Mouse (Mus musculus) kidney, embryonic 15.5 days (tissue): Measurements from ENCODE around the gene Nyap1. TPM values are rescaled to one million over a fixed set of nuclear protein-coding genes. Genes with fewer than 3 reads are reported as not detected.

Experiments
- ATAC-seq: fragments of 200-750 bp; cut with Nextera tagmentation; replicated peaks from 2 replicates; pipeline ENCODE4 v1.8.0; 2017; ENCODE audit warnings: moderate TSS enrichment; ENCODE audit not compliant: low FRiP score
- H3K27ac ChIP-seq: fragments of 300-500 bp; sonication (generic); 2 replicates; pipeline ENCODE4 v1.5.1; 2015; ENCODE audit warnings: mild to moderate bottlenecking, inconsistent platforms
- H3K27me3 ChIP-seq: fragments of 300-500 bp; sonication (generic); 2 replicates; pipeline ENCODE4 v1.6.1; 2015; ENCODE audit warnings: inconsistent platforms
- H3K36me3 ChIP-seq: fragments of 300-500 bp; sonication (generic); 2 replicates; pipeline ENCODE4 v1.6.1; 2015; ENCODE audit warnings: inconsistent platforms
- H3K4me1 ChIP-seq: fragments of 300-500 bp; sonication (generic); 2 replicates; pipeline ENCODE4 v1.6.1; 2015; ENCODE audit warnings: inconsistent platforms
- H3K4me2 ChIP-seq: fragments of 300-500 bp; sonication (generic); 2 replicates; pipeline ENCODE4 v1.6.1; 2015; ENCODE audit warnings: moderate library complexity, mild to moderate bottlenecking, inconsistent platforms
- H3K4me3 ChIP-seq: fragments of 300-500 bp; sonication (generic); replicated peaks from 2 replicates; pipeline ENCODE4 v1.5.1; 2015; ENCODE audit warnings: mild to moderate bottlenecking, inconsistent platforms
- H3K9ac ChIP-seq: fragments of 300-500 bp; sonication (generic); 2 replicates; pipeline ENCODE4 v1.6.1; 2015; ENCODE audit warnings: mild to moderate bottlenecking, inconsistent platforms
- H3K9me3 ChIP-seq: fragments of 300-500 bp; sonication (generic); replicated peaks from 2 replicates; pipeline ENCODE4 v1.6.1; 2016; ENCODE audit warnings: inconsistent platforms
- WGBS: fragments of 180-500 bp; shearing (Covaris S2); methylation state at CpG from one replicate; pipeline ENCODE4 v1.1.7; 2015; ENCODE audit warnings: mixed read lengths; 5-methylcytosine and 5-hydroxymethylcytosine counted together
- polyA plus RNA-seq: library from polyadenylated mRNA; unstranded; fragments of >200 nt; fragmentation: Nextera tagmentation; extraction: Ambion mirVana; gene quantifications from 2 replicates; pipeline ENCODE4 v1.2.1, GENCODE M21; 2015

Nyap1 gene
- 1.8 and 2.1 TPM in 2 replicates for polyA plus RNA-seq

DNA sequence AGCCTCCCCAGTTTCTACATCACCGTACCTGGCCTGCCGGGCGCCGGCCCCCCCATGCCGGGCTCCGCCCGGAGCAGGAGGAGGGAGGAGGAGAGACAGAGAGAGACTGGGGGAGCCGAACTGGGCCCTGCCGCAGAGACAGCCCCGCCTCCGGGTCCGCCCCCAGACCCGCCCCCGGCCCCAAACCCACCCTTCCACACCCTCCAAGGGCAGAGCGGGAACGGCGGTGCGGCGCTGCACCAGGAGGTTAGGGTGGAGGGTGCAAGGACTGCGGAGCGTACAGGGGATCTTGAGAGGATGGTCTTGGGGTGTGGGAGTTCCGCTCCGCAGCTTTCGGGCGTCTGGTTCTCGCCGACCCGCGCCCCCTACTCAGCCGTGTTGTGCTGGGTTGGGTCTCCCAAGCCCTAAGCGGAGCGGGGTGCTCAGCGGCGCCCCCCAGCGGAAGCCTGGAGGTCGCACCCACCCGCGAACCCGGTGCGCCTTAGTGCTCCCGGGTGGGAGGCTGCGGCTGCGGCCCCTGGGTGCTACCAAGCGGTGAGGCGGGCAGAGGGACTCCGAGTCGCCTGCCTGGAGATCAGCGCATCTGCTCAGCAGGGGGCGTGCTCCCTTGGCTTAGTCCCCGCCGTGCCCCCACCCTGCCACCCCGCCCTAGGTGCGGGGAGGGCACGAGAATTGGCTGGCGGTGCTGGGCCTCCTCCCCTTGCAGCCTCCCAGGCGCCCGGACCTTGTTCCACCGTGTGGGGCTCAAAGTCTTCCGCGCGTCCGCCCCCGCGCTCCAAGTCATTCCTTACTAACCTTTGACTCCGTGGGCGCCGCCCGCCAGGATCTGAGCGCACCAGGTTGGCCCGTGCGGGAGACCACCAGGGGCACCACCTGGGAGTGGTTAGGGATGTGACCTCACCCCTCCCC lies at the start of gene Nyap1:
Nyap1 (minus strand) TSS at position 585 of the 909 bp plus-strand sequence.
- Histone ChIP-seq H3K4me1 (peaks cover 38% of the 10 kb centered on the region), H3K27ac (peak within 1 kb of the TSS; percentile 81), H3K4me2 (peak within 1 kb of the TSS; percentile 97), H3K4me3 (peak within 1 kb of the TSS; percentile 69), H3K36me3 (peaks cover 4% of the 10 kb centered on the region; the same call in 1 of the 2 replicates), H3K27me3 (no peaks in the 10 kb centered on the region), H3K9ac (peak within 1 kb of the TSS; percentile 65), H3K9me3 (no peaks in the 10 kb centered on the region)
- under 1% methylated on average over 67 of the region's 71 CpGs for WGBS
- ATAC-seq, result peak; percentile 86

DNA sequence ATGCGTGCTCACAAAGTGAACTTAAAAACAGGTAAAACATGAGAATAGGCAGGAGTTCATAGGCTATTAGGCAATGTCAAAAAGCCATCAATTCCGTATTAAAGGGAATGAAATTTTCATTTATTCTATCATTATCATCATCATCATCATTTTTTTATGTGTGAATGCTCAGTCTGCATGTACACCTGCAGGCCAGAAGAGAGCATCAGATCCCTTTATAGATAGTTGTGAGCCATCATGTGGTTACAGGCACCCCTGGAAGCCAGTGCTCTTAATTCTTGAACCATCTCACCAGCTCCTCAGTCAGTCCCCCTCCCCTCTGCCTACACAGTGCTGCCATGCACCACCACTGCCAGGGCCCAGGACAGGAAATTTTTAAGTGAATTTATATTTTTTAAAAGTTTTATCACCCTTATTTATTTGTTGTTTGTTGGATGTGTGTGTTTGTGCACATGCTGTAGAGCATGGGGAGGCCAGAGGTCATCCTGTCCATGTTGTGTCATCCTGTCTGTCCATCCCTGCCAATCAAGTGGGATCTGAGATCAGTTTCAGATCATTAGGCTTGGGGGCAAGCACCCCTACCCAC lies 47.6 kb upstream of the Nyap1 start:
- no peaks in the 10 kb centered on the region for H3K27me3 ChIP-seq
- H3K36me3 ChIP-seq, result peaks cover 9% of the 10 kb centered on the region
- no peak for ATAC-seq
- H3K4me1 ChIP-seq, result peaks cover 21% of the 10 kb centered on the region
- no peak overlapping the region for H3K4me2 ChIP-seq
- no peak overlapping the region for H3K4me3 ChIP-seq
- H3K9ac ChIP-seq, result no peak overlapping the region
- no peaks in the 10 kb centered on the region for H3K9me3 ChIP-seq
- no peak overlapping the region for H3K27ac ChIP-seq
- WGBS, result 97% methylated on average over 2 of the region's 2 CpGs

DNA sequence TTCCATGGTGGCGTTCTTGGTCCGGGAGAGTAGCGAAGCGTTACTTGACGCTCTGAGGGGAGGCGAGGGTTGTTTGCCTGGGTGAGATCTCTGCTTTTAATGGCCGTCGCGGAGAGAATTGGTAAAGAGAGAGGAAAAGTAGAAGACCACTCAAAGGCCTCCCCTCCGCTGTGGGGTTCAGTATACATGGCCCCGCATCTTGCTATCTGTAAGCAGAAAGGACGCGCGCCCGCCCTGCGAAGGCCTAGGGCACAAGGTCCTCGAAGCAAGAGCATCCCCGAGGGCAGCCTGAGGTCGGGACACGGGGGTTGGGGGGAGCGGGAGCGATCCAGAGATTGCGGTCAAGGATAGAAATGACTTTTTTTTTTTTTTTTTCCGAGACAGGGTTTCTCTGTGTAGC lies 46.8 kb upstream of the Nyap1 start:
- peak overlapping the region; percentile 90 for H3K4me2 ChIP-seq
- H3K9ac ChIP-seq, result 0 out of 2 replicates have a peak overlapping the region, but pooled peaks have one; percentile 5
- 72% methylated on average over 24 of the region's 24 CpGs for WGBS
- H3K27ac ChIP-seq, result peak overlapping the region; percentile 97; the same call in 1 of the 2 replicates
- peaks cover 30% of the 10 kb centered on the region for H3K4me1 ChIP-seq
- H3K36me3 ChIP-seq, result peaks cover 18% of the 10 kb centered on the region
- H3K27me3 ChIP-seq, result no peaks in the 10 kb centered on the region
- peak overlapping the region; percentile 92 for H3K4me3 ChIP-seq
- no peak for ATAC-seq
- H3K9me3 ChIP-seq, result no peaks in the 10 kb centered on the region

DNA sequence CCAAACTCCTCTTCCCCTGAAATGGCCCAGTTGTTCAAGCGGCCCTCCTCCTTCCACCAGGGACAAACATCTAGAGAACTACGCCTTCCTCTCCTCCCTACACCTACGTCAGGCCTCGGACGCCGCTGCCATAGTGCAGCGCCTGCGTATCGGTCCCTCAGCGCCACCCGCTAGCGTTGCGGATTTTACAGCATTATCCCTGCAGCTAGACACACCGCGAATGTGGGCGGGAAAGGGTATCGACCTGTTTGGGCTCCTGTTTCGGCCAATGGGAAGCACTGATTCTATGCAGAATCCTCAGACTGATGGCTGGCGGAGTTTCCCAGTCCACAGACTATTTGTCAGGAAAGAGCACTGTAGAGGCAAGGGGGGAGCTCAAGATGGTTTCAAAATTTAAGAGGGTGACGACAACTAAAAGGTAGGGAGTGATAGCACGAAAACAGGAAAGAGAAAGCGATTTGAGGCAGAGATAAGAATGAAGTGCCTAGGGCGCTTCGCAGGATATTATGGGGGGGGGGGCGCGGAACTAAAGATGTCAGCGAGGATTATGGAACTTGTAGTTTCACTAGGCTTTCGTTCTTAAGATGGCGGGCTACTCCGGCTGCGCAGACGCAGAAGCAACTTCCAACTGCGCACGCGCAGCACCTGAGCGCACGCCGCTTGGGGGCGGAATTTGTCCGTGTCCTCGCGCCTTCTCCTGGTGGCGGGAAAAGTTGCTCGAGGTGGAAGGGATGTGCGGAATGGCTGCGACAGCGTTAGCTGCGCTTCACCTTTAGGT lies 45.9 kb upstream of the Nyap1 start, which contains the start of the genes Mepce and Zcwpw1:
Mepce (minus strand) TSS at position 505 of the 778 bp plus-strand sequence.
Zcwpw1 (plus strand) TSS at position 648 of the 778 bp plus-strand sequence.
- WGBS, result under 1% methylated on average over 48 of the region's 48 CpGs

DNA sequence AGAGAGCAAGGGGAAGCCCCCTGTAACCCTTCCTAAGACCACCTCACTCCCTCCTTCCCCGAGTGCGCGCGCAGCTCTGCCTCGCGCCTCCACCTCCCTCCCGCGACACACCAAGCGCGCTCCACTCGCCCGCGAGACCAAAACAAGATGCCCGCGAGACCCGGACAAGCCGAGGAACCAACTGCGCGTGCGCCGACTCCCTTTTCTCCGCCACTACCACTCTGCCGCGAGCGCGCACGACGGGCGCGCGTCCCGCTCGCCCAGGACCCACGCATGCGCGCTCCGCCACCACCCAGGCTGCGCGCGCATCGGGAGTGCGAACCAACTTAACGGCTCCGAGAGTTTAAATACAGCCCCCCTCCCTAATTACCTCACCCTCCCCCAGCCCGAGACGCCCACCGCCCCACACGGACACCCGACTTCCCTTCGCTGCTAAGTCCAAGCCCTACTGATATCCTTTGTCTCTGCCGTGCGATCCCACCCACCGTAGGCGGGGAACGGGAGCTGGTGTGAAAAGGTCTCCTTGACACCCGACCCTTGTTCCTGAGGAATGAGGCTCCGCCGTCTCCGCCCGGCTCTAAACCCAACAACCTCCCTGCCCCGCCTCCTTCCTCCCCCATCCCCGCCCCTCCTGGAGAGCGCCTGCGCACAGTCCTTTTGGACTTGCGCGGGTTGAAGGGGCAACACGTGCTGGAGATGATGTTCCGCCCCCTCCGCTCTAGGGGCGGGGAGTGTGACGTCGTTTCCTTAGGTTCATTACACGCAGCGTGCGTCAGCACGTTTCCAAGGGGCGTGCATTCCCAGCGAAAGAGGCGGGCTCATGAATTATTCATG lies 44.9 kb upstream of the Nyap1 start:
- H3K4me2 ChIP-seq, result peak overlapping the region; percentile 90
- peak overlapping the region; percentile 98 for H3K27ac ChIP-seq
- peaks cover 47% of the 10 kb centered on the region for H3K4me1 ChIP-seq
- ATAC-seq, result peak; percentile 90
- H3K4me3 ChIP-seq, result peak overlapping the region; percentile 92
- no peaks in the 10 kb centered on the region for H3K27me3 ChIP-seq
- WGBS, result under 1% methylated on average over 79 of the region's 79 CpGs
- H3K9ac ChIP-seq, result peak overlapping the region; percentile 92
- no peaks in the 10 kb centered on the region for H3K9me3 ChIP-seq
- H3K36me3 ChIP-seq, result peaks cover 36% of the 10 kb centered on the region

More for the DNA sequence above, 45.9 kb upstream of the Nyap1 start, which contains the start of the genes Mepce and Zcwpw1:
- Histone ChIP-seq H3K4me3 (peak within 1 kb of the TSS; percentile 92), H3K4me1 (peaks cover 38% of the 10 kb centered on the region), H3K36me3 (peaks cover 26% of the 10 kb centered on the region), H3K27me3 (no peaks in the 10 kb centered on the region), H3K9me3 (no peaks in the 10 kb centered on the region), H3K4me2 (peak within 1 kb of the TSS; percentile 90), H3K27ac (peak within 1 kb of the TSS; percentile 98), H3K9ac (peak within 1 kb of the TSS; percentile 92)
- ATAC-seq, result peak; percentile 71

DNA sequence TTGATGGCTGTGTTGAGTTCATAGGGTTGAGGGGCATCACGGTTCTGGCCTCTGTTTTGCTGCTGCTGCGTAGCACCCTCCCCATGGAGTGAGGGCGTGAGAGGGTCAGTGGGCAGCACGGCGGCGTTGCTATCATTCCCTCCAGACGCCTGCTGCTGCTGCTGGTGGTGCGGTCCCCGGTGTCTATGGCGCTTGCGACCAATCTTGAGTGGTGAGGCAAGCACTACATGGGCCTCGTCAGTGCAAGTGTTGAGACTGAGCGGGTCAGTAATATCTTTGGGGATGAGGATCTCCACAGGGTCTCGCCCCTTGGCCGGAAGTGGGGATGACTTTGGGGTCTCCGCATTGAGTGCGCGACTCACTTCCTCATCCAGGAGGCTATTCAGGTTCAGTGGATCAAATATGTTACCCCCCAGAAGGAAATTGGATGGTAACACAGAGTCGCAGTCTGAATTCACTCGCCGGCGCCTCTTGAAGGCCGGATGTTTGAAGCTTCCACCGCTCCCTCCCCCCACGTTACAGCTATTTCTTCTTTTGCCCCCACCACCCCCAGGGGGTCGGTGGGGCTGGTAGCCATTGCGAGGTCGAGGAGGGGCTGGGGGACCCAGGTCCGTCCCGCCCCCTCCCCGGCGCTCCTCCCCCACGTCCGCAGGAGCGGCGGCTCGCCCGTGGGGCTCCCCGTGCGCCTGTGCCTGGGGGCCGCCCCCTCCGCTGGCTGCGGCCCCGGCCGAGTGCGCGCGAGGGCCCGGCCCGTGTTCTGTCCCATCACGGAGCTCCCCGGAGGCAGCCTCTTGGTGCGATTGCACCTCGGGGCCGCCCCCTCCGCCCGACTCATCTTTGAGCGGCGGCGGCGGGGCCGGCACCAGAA lies 44.0 kb upstream of the Nyap1 start:
- H3K4me2 ChIP-seq, result peak overlapping the region; percentile 90
- 3% methylated on average over 54 of the region's 62 CpGs for WGBS
- peak overlapping the region; percentile 98 for H3K27ac ChIP-seq
- ATAC-seq, result peak; percentile 10
- H3K4me1 ChIP-seq, result peaks cover 50% of the 10 kb centered on the region
- no peaks in the 10 kb centered on the region for H3K27me3 ChIP-seq
- peak overlapping the region; percentile 92 for H3K4me3 ChIP-seq
- peaks cover 46% of the 10 kb centered on the region for H3K36me3 ChIP-seq
- H3K9ac ChIP-seq, result peak overlapping the region; percentile 92
- no peaks in the 10 kb centered on the region for H3K9me3 ChIP-seq

DNA sequence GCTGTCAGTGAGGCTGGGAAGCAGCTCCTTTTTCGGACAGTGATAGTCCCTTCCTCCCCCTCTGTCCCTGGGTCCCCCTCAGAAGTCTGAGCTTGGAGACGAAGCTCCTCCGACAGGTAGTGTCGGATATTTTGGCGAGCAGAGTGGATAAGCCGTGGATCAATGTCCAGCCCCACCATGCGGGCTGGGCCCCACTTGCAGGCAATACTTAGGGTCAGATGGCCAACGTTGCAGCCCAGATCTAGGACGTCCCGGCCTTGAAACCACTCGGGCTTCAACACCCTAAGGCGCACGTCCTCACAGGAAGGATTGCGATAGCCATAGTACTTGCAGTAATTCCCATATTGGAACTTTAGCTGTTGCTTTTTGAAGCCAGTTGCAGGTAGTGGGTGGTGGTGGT lies 43.1 kb upstream of the Nyap1 start:
- WGBS, result 73% methylated on average over 14 of the region's 14 CpGs
- Histone ChIP-seq H3K9me3 (no peaks in the 10 kb centered on the region), H3K27me3 (no peaks in the 10 kb centered on the region), H3K9ac (peak overlapping the region; percentile 92), H3K4me2 (peak overlapping the region; percentile 90), H3K4me1 (peaks cover 59% of the 10 kb centered on the region), H3K27ac (peak overlapping the region; percentile 98; the same call in 1 of the 2 replicates), H3K36me3 (peaks cover 51% of the 10 kb centered on the region), H3K4me3 (peak overlapping the region; percentile 92)
- ATAC-seq, result no peak

DNA sequence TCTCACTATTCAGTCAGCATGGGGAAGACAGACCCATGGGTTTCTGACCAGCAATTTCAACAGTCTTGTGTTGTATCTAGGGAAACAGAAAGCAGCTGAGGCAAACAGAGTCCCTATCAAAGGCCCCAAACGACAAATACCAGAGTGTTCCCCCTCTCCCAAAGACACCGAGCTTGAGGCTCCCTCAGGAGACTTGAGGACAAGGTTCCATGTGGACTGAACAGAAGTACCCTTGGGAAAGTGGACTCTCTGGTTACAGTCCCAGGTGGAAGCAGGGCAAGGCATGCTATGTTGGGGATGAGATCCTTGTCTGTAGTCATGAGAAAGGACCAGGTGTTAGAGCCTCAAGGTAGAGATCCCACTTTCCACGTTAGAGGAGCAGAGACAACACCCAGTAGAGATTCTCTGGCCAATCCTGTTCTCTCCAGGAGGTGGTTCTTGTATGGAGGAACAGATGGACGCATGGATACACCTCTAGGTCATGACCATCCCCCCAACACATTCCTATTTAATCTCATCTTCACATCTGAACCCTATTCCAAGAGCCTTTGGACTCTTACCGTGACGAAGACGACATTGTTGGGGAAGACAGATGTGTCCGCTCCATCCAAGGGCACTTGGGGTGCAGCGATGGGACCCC lies 42.6 kb upstream of the Nyap1 start:
- 57% methylated on average over 9 of the region's 9 CpGs for WGBS

DNA sequence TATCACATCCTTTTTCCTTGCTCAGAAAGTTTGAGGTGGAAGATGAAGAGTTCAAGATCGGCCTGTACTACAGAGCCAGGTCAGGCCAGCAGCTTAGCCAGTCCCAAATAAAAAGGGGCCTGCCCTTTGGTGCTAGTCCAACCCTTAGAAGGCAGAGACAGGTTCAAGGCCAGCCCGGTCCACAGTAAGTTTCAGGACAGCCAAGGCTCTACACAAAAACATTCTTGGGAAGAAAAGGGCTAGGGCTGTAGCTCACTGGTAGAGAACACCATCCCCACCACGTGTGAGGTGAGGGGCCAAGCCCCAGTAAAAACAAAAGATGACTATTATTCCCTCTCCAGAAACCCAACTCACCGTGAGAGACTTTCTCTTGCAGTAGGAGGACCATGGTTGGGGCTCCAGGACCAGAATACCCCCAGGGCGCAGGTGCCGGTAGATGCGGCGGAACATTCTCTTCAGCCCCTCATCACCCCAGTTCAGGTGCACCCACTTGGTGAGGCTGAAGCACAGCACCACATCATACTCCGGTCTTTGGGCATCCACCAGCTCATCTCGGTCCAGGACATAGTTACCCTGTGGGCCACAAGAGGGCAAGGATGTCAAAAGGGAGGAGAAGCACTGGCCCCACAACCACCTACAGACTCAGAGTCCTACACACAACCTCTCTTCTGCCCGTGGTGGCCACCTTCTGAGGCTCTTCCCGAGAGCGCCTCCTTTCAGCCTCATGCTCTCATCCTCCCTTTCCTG lies 41.5 kb upstream of the Nyap1 start:
- peak overlapping the region; percentile 92; the same call in 1 of the 2 replicates for H3K9ac ChIP-seq
- no peaks in the 10 kb centered on the region for H3K27me3 ChIP-seq
- peak overlapping the region; percentile 92 for H3K4me3 ChIP-seq
- ATAC-seq, result no peak
- WGBS, result 72% methylated on average over 13 of the region's 13 CpGs
- H3K4me2 ChIP-seq, result peak overlapping the region; percentile 90
- peaks cover 62% of the 10 kb centered on the region for H3K4me1 ChIP-seq
- H3K9me3 ChIP-seq, result no peaks in the 10 kb centered on the region
- H3K27ac ChIP-seq, result 0 out of 2 replicates have a peak overlapping the region, but pooled peaks have one; percentile 22
- H3K36me3 ChIP-seq, result peaks cover 51% of the 10 kb centered on the region

More for the DNA sequence above, 42.6 kb upstream of the Nyap1 start:
- no peak for ATAC-seq
- H3K4me2 ChIP-seq, result peak overlapping the region; percentile 90
- peaks cover 51% of the 10 kb centered on the region for H3K36me3 ChIP-seq
- no peaks in the 10 kb centered on the region for H3K27me3 ChIP-seq
- H3K4me3 ChIP-seq, result peak overlapping the region; percentile 92
- peaks cover 62% of the 10 kb centered on the region for H3K4me1 ChIP-seq
- H3K9ac ChIP-seq, result peak overlapping the region; percentile 92
- no peaks in the 10 kb centered on the region for H3K9me3 ChIP-seq
- peak overlapping the region; percentile 4; the same call in 1 of the 2 replicates for H3K27ac ChIP-seq
